Mouse (Mus musculus): Measurements from ENCODE around the gene Abcc9.

- peak; percentile 12; the same call in 1 of the 2 replicates for TF ChIP-seq CTCF (IDR thresholded peaks at IDR 0.05; ENCODE audit: borderline replicate concordance, insufficient read depth, low read length)
- TF ChIP-seq POLR2A (IDR thresholded peaks at IDR 0.05; ENCODE audit: low read depth, low read length): no peak
These were observed 4.6 kb upstream of the Abcc9 start for GRCm38 (mm10) chr6:142706688-142707087.

Measured in embryonic fibroblast, embryonic 13.5 days (primary cell).